Comparison of ENCODE assay signal across 9 mouse cellular contexts in genomic region chr17:28769121-28769874, GRCm38 (mm10). TPM values are rescaled to one million over a fixed set of nuclear protein-coding genes. Genes with fewer than 3 reads are reported as not detected.
DNase-seq lines count a peak whose midpoint lies in the region; ATAC-seq and TF ChIP-seq lines count a peak whose summit lies in the region.
"Had no signal": no experiment of that assay in that cellular context is flagged by ENCODE, and none has a peak within 500 bp of the region (broad histone marks: within the 10 kb centered on the region; RNA-seq: fewer than 3 reads in every experiment).

TSS of gene Mapk13 (plus strand) at chr17:28769297.

- H3K4me2 ChIP-seq in embryonic facial prominence, embryonic 12.5 days (replicated peaks): peak within 1 kb of the TSS; percentile 90
- H3K4me2 ChIP-seq in hindbrain, embryonic 14.5 days (replicated peaks): peak within 1 kb of the TSS; percentile 60
- peak within 1 kb of the TSS; percentile 60 for H3K4me2 ChIP-seq in liver, embryonic 14.5 days (ENCODE audit: low read depth)
- H3K4me2 ChIP-seq in neural tube, embryonic 11.5 days (ENCODE audit: low read depth): peak within 1 kb of the TSS; percentile 51

- peak within 1 kb of the TSS; percentile 53 for H3K4me3 ChIP-seq in embryonic facial prominence, embryonic 12.5 days
- peak within 1 kb of the TSS; percentile 32 for H3K4me3 ChIP-seq in hindbrain, embryonic 14.5 days (replicated peaks; ENCODE audit: low read length)
- peak within 1 kb of the TSS; percentile 32 to 49 for H3K4me3 ChIP-seq in liver, embryonic 14.5 days (ENCODE audit: insufficient read depth in 1 of 2, low read depth in 2 of 2, low read length in 2 of 2)
- peak within 1 kb of the TSS; percentile 25 for H3K4me3 ChIP-seq in neural tube, embryonic 11.5 days (ENCODE audit: low read depth, low read length)

- TF ChIP-seq EP300 in liver, embryonic 14.5 days (IDR thresholded peaks at IDR 0.05; ENCODE audit: low read depth): no peak

- H3K36me3 ChIP-seq in embryonic facial prominence, embryonic 12.5 days: no peaks in the 10 kb centered on the region
- no peaks in the 10 kb centered on the region for H3K36me3 ChIP-seq in hindbrain, embryonic 14.5 days (replicated peaks; ENCODE audit: control insufficient read depth, insufficient read depth)
- no peaks in the 10 kb centered on the region for H3K36me3 ChIP-seq in liver, embryonic 14.5 days (replicated peaks; ENCODE audit: control insufficient read depth, insufficient read depth, low read depth)
- no peaks in the 10 kb centered on the region for H3K36me3 ChIP-seq in neural tube, embryonic 11.5 days (ENCODE audit: control insufficient read depth, insufficient read depth, low read length)

- TF ChIP-seq CTCF in liver, embryonic 14.5 days (IDR thresholded peaks at IDR 0.05; ENCODE audit: low read depth): no peak

- peak; percentile 24 to 36 for DNase-seq in heart, adult 18-20 months
- DNase-seq in heart, adult 8-10 months (ENCODE audit: low spot score): no peak
- no peak for DNase-seq in hindbrain, embryonic 14.5 days (ENCODE audit: low spot score)
- no peak for DNase-seq in liver, embryonic 14.5 days (ENCODE audit: low read depth in 3 of 3, low spot score in 3 of 3)
- peak; percentile 31 for DNase-seq in neural tube, embryonic 11.5 days (ENCODE audit: low spot score)
- DNase-seq in left cerebral cortex, adult 8-10 months (ENCODE audit: low spot score in 2 of 2): no peak
- DNase-seq in Muller cell, postnatal 12 days (ENCODE audit: inconsistent ontology term): no peak

- H3K9ac ChIP-seq in embryonic facial prominence, embryonic 12.5 days: peak within 1 kb of the TSS; percentile 46
- H3K9ac ChIP-seq in hindbrain, embryonic 14.5 days: peak within 1 kb of the TSS; percentile 31; the same call in 1 of the 2 replicates
- no peak within 1 kb of the TSS; the same call in 1 of the 2 replicates for H3K9ac ChIP-seq in liver, embryonic 14.5 days (replicated peaks)
- peak within 1 kb of the TSS; percentile 26; the same call in 1 of the 2 replicates for H3K9ac ChIP-seq in neural tube, embryonic 11.5 days (ENCODE audit: low read length)

- peaks cover 35% of the 10 kb centered on the region for H3K27me3 ChIP-seq in embryonic facial prominence, embryonic 12.5 days
- peaks cover 34% of the 10 kb centered on the region for H3K27me3 ChIP-seq in hindbrain, embryonic 14.5 days (ENCODE audit: control insufficient read depth, insufficient read depth, low read length)
- H3K27me3 ChIP-seq in liver, embryonic 14.5 days (ENCODE audit: control insufficient read depth, insufficient read depth, low read length): peaks cover 38% of the 10 kb centered on the region
- H3K27me3 ChIP-seq in neural tube, embryonic 11.5 days (ENCODE audit: control insufficient read depth, insufficient read depth, low read length): peaks cover 33% of the 10 kb centered on the region

- ATAC-seq in embryonic facial prominence, embryonic 12.5 days (ENCODE audit: insufficient number of reproducible peaks, insufficient read depth, low FRiP score, low TSS enrichment): no peak; the same call in 1 of the 2 replicates
- ATAC-seq in hindbrain, embryonic 14.5 days (ENCODE audit: low FRiP score): no peak
- no peak for ATAC-seq in liver, embryonic 14.5 days (ENCODE audit: insufficient read depth)
- no peak for ATAC-seq in neural tube, embryonic 11.5 days (ENCODE audit: insufficient read depth, low FRiP score, low TSS enrichment)

- peaks cover 16% of the 10 kb centered on the region for H3K4me1 ChIP-seq in embryonic facial prominence, embryonic 12.5 days
- no peaks in the 10 kb centered on the region; the same call in 1 of the 2 replicates for H3K4me1 ChIP-seq in hindbrain, embryonic 14.5 days (replicated peaks; ENCODE audit: control insufficient read depth, insufficient read depth, low read length)
- H3K4me1 ChIP-seq in liver, embryonic 14.5 days (replicated peaks; ENCODE audit: control insufficient read depth in 2 of 2, insufficient read depth in 2 of 2, low read length in 1 of 2): no peaks in the 10 kb centered on the region
- peaks cover 9% of the 10 kb centered on the region; the same call in 1 of the 2 replicates for H3K4me1 ChIP-seq in neural tube, embryonic 11.5 days (ENCODE audit: control insufficient read depth, insufficient read depth, low read length)

- 2% methylated on average over 39 of the region's 58 CpGs for WGBS in embryonic facial prominence, embryonic 12.5 days
- 2% methylated on average over 53 of the region's 58 CpGs for whole genome bisulfite sequencing in hindbrain, embryonic 14.5 days
- 2% methylated on average over 58 of the region's 58 CpGs for WGBS in liver, embryonic 14.5 days (ENCODE audit: insufficient replicate concordance)
- 2% methylated on average over 51 of the region's 58 CpGs for WGBS in neural tube, embryonic 11.5 days

- H3K27ac ChIP-seq in embryonic facial prominence, embryonic 12.5 days: no peak within 1 kb of the TSS
- no peak within 1 kb of the TSS for H3K27ac ChIP-seq in hindbrain, embryonic 14.5 days
- no peak within 1 kb of the TSS for H3K27ac ChIP-seq in liver, embryonic 14.5 days
- no peak within 1 kb of the TSS for H3K27ac ChIP-seq in neural tube, embryonic 11.5 days (ENCODE audit: low read depth, low read length)

- no peaks in the 10 kb centered on the region for H3K9me3 ChIP-seq in embryonic facial prominence, embryonic 12.5 days
- no peaks in the 10 kb centered on the region for H3K9me3 ChIP-seq in hindbrain, embryonic 14.5 days (ENCODE audit: control insufficient read depth, low read length)
- H3K9me3 ChIP-seq in liver, embryonic 14.5 days (ENCODE audit: control insufficient read depth, low read length): no peaks in the 10 kb centered on the region
- no peaks in the 10 kb centered on the region for H3K9me3 ChIP-seq in neural tube, embryonic 11.5 days (ENCODE audit: control insufficient read depth, low read length)

RNA-seq across cellular contexts. Expression of gene Mapk13, which starts in this region (rescaled TPM):
- under 1 TPM in 1 of 2 experiments, not detected in 1; 0.46 TPM for total RNA-seq in heart, adult 18-20 months (2021)
- under 1 TPM in 2 of 4 experiments, not detected in 2; 0.16 to 0.83 TPM for total RNA-seq in heart, adult 8-10 months (2022)
- polyA plus RNA-seq in embryonic facial prominence, embryonic 12.5 days (2016; fragmentation: Nextera tagmentation; extraction: Ambion mirVana): 20.7 and 22.1 TPM in 2 replicates
- 0.56 and 1.6 TPM in 2 replicates for polyA plus RNA-seq in hindbrain, embryonic 14.5 days (2014; fragmentation: Nextera tagmentation; extraction: Ambion mirVana)
- 1.5 and 1.6 TPM in 2 replicates for polyA plus RNA-seq in liver, embryonic 14.5 days (2012; rRNA removed)
- 1.5 and 1.6 TPM in 2 replicates for polyA plus RNA-seq in liver, embryonic 14.5 days (2014; fragmentation: Nextera tagmentation; extraction: Ambion mirVana)
- 1.8 and 2.7 TPM in 2 replicates for polyA plus RNA-seq in neural tube, embryonic 11.5 days (2014; fragmentation: Nextera tagmentation; extraction: Ambion mirVana)
- 1 to 10 TPM; 2.1 to 3.4 (median 2.7) TPM for total RNA-seq in left cerebral cortex, adult 8-10 months (2022)
- total RNA-seq: CH12.LX had no signal

Comparison
In these comparisons a context has a peak if more than half of its experiments do, and no peak if none do; other contexts are left out.
1. Peak in DNase-seq in heart, adult 18-20 months; RNA of the gene not detected or under 1 TPM.